Mouse (Mus musculus) megakaryocyte, embryonic 14.5 days (primary cell): ENCODE measurements at regions not wholly inside any gene's neighbourhood (a gene's known extent, or its start where the extent isn't known, plus 50 kb on each side); places are given as distances from the start of the nearest gene placed in this dataset.

Experiments
- H3K27me3 ChIP-seq: replicated peaks from 2 replicates; pipeline ENCODE3; 2012; ENCODE audit warnings: inconsistent platforms
- H3K36me3 ChIP-seq: replicated peaks from 2 replicates; pipeline ENCODE3; 2012; ENCODE audit warnings: low read length, inconsistent platforms, mixed read lengths
- H3K4me1 ChIP-seq: 2 replicates; pipeline ENCODE4 v1.6.1; 2012; ENCODE audit warnings: inconsistent platforms
- H3K4me3 ChIP-seq: replicated peaks from 2 replicates; pipeline ENCODE3; 2012; ENCODE audit warnings: moderate library complexity, mild to moderate bottlenecking, inconsistent platforms
- H3K9me3 ChIP-seq: 2 replicates; pipeline ENCODE4 v1.6.1; 2012; ENCODE audit warnings: inconsistent platforms
- FLI1 ChIP-seq: IDR thresholded peaks from 2 replicates; pipeline ENCODE4 v1.6.1; 2012; ENCODE audit warnings: low read length, inconsistent platforms, mixed read lengths
- GATA1 ChIP-seq: IDR thresholded peaks from 3 replicates; pipeline ENCODE4 v1.6.1; 2012; ENCODE audit warnings: mixed read lengths, low read length, inconsistent platforms, borderline replicate concordance

GRCm38 (mm10) chr8:115529568-115530342 lies 177.8 kb downstream of the Maf start:
- peak overlapping the region; percentile 75 for H3K4me3 ChIP-seq
- no peaks in the 10 kb centered on the region for H3K36me3 ChIP-seq
- H3K4me1 ChIP-seq: peaks cover 12% of the 10 kb centered on the region
- H3K27me3 ChIP-seq: peaks cover 8% of the 10 kb centered on the region
- TF ChIP-seq GATA1 (no peak), FLI1 (no peak)
- 0 out of 2 replicates have a peak, but pooled peaks cover 4% of the 10 kb centered on the region for H3K9me3 ChIP-seq

- H3K4me1 ChIP-seq: peaks cover 12% of the 10 kb centered on the region
- H3K36me3 ChIP-seq: no peaks in the 10 kb centered on the region
- TF ChIP-seq GATA1: no peak
- TF ChIP-seq FLI1: no peak
- H3K4me3 ChIP-seq: no peak overlapping the region
- 0 out of 2 replicates have a peak, but pooled peaks cover 6% of the 10 kb centered on the region for H3K9me3 ChIP-seq
- peaks cover 7% of the 10 kb centered on the region for H3K27me3 ChIP-seq
Measured at GRCm38 (mm10) chr8:115528879-115529278, 178.7 kb downstream of the Maf start.

GRCm38 (mm10) chr8:115525149-115525548 lies 182.4 kb downstream of the Maf start:
- Histone ChIP-seq H3K4me3 (no peak overlapping the region), H3K9me3 (0 out of 2 replicates have a peak, but pooled peaks cover 6% of the 10 kb centered on the region)
- no peak for TF ChIP-seq FLI1
- no peak for TF ChIP-seq GATA1

GRCm38 (mm10) chr8:115524713-115525112 lies 182.9 kb downstream of the Maf start:
- TF ChIP-seq FLI1: no peak
- H3K4me1 ChIP-seq: peaks cover 3% of the 10 kb centered on the region
- H3K4me3 ChIP-seq: no peak overlapping the region
- no peaks in the 10 kb centered on the region for H3K36me3 ChIP-seq
- H3K9me3 ChIP-seq: 0 out of 2 replicates have a peak, but pooled peaks cover 6% of the 10 kb centered on the region
- H3K27me3 ChIP-seq: peaks cover 2% of the 10 kb centered on the region

More at GRCm38 (mm10) chr8:115525149-115525548, 182.4 kb downstream of the Maf start:
- H3K36me3 ChIP-seq: no peaks in the 10 kb centered on the region
- H3K27me3 ChIP-seq: peaks cover 2% of the 10 kb centered on the region
- H3K4me1 ChIP-seq: peaks cover 8% of the 10 kb centered on the region

- Histone ChIP-seq H3K36me3 (no peaks in the 10 kb centered on the region), H3K9me3 (0 out of 2 replicates have a peak, but pooled peaks cover 6% of the 10 kb centered on the region), H3K27me3 (peaks cover 4% of the 10 kb centered on the region), H3K4me3 (no peak overlapping the region), H3K4me1 (no peaks in the 10 kb centered on the region)
- TF ChIP-seq GATA1: no peak
Measured at GRCm38 (mm10) chr8:115522527-115522926, 185.1 kb downstream of the Maf start.

GRCm38 (mm10) chr8:115515647-115516046 lies 191.9 kb downstream of the Maf start:
- Histone ChIP-seq H3K27me3 (peaks cover 22% of the 10 kb centered on the region), H3K4me1 (no peaks in the 10 kb centered on the region), H3K36me3 (no peaks in the 10 kb centered on the region), H3K4me3 (no peak overlapping the region), H3K9me3 (peaks cover 2% of the 10 kb centered on the region; the same call in 1 of the 2 replicates)
- TF ChIP-seq GATA1 (no peak), FLI1 (no peak)

GRCm38 (mm10) chr8:115514485-115514884 lies 193.1 kb downstream of the Maf start:
- Histone ChIP-seq H3K4me3 (no peak overlapping the region), H3K9me3 (peaks cover 2% of the 10 kb centered on the region; the same call in 1 of the 2 replicates), H3K36me3 (no peaks in the 10 kb centered on the region), H3K27me3 (peaks cover 22% of the 10 kb centered on the region), H3K4me1 (no peaks in the 10 kb centered on the region)
- TF ChIP-seq FLI1: no peak
- TF ChIP-seq GATA1: no peak

GRCm38 (mm10) chr8:115507180-115507579 lies 200.4 kb downstream of the Maf start:
- TF ChIP-seq GATA1 (no peak), FLI1 (no peak)
- Histone ChIP-seq H3K9me3 (peaks cover 2% of the 10 kb centered on the region; the same call in 1 of the 2 replicates), H3K4me1 (peaks cover 17% of the 10 kb centered on the region), H3K36me3 (no peaks in the 10 kb centered on the region), H3K27me3 (peaks cover 2% of the 10 kb centered on the region), H3K4me3 (peak overlapping the region; percentile 82)

- H3K27me3 ChIP-seq: no peaks in the 10 kb centered on the region
- no peaks in the 10 kb centered on the region for H3K9me3 ChIP-seq
- no peak for TF ChIP-seq FLI1
- peaks cover 17% of the 10 kb centered on the region for H3K4me1 ChIP-seq
- peak overlapping the region; percentile 82 for H3K4me3 ChIP-seq
- H3K36me3 ChIP-seq: no peaks in the 10 kb centered on the region
Measured at GRCm38 (mm10) chr8:115506741-115507140, 200.9 kb downstream of the Maf start.

- no peaks in the 10 kb centered on the region for H3K36me3 ChIP-seq
- TF ChIP-seq FLI1 (no peak), GATA1 (no peak)
- no peaks in the 10 kb centered on the region for H3K27me3 ChIP-seq
- H3K9me3 ChIP-seq: peaks cover 36% of the 10 kb centered on the region
- H3K4me3 ChIP-seq: no peak overlapping the region
- no peaks in the 10 kb centered on the region for H3K4me1 ChIP-seq
Measured at GRCm38 (mm10) chr8:115496016-115496415, 211.6 kb downstream of the Maf start.
